Mouse (Mus musculus) midbrain, embryonic 12.5 days (tissue): ENCODE measurements around the gene Inhbe. TPM values are rescaled to one million over a fixed set of nuclear protein-coding genes. Genes with fewer than 3 reads are reported as not detected.
"Not testable (repeated sequence)": the region's sequence is repeated elsewhere in the genome, so short reads cannot be mapped to it uniquely, and the experiment has no call there.

Source experiments
- ATAC-seq: fragments of 200-750 bp; cut with Nextera tagmentation; 2 replicates; pipeline ENCODE4 v1.8.0; 2017; ENCODE audit warnings: low read depth, moderate TSS enrichment, moderate library complexity; ENCODE audit not compliant: low FRiP score
- H3K27ac ChIP-seq: fragments of 300-500 bp; sonication (generic); replicated peaks from 2 replicates; pipeline ENCODE4 v1.5.1; 2016; ENCODE audit warnings: mild to moderate bottlenecking
- H3K27me3 ChIP-seq: fragments of 300-500 bp; sonication (generic); 2 replicates; pipeline ENCODE4 v1.6.1; 2016; ENCODE audit warnings: mild to moderate bottlenecking
- H3K36me3 ChIP-seq: fragments of 300-500 bp; sonication (generic); 2 replicates; pipeline ENCODE4 v1.6.1; 2016
- H3K4me1 ChIP-seq: fragments of 300-500 bp; sonication (generic); 2 replicates; pipeline ENCODE4 v1.6.1; 2016
- H3K4me2 ChIP-seq: fragments of 300-500 bp; sonication (generic); replicated peaks from 2 replicates; pipeline ENCODE4 v1.6.1; 2016; ENCODE audit warnings: mild to moderate bottlenecking, moderate library complexity
- H3K4me3 ChIP-seq: fragments of 300-500 bp; sonication (generic); 2 replicates; pipeline ENCODE4 v1.5.1; 2016; ENCODE audit warnings: mild to moderate bottlenecking
- H3K9ac ChIP-seq: fragments of 300-500 bp; sonication (generic); replicated peaks from 2 replicates; pipeline ENCODE4 v1.6.1; 2016; ENCODE audit warnings: mild to moderate bottlenecking, moderate library complexity
- H3K9me3 ChIP-seq: fragments of 300-500 bp; sonication (generic); 2 replicates; pipeline ENCODE4 v1.6.1; 2016; ENCODE audit warnings: mild to moderate bottlenecking
- WGBS: fragments of 180-500 bp; shearing (Covaris S2); methylation state at CpG from one replicate; pipeline ENCODE4 v1.1.7; 2016; 5-methylcytosine and 5-hydroxymethylcytosine counted together
- polyA plus RNA-seq: library from polyadenylated mRNA; unstranded; fragments of >200 nt; fragmentation: Nextera tagmentation; extraction: Ambion mirVana; gene quantifications from 2 replicates; pipeline ENCODE4 v1.2.1, GENCODE M21; 2016

The Inhbe gene
- polyA plus RNA-seq, 1 experiment from 2014 or later, result not detected

DNA sequence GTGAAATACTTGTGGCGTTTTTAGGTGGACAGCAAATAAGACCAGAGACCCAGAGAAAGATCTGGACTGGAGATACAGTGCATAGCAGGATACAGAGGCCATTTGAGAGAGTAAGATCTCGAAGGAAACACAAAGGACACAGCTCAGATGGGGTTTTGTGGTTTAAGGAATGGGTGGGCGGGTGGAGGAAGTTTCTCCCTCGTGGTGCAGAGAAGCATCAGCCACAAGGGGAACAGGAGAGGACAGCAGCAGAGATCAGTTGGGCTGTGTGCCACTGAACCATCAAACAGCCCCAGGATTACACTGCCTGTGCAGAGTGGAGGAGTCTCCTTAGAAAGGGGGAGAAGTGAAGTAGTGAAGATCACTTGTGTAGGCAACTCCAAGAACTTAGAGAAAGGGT lies 36.2 kb downstream of the Inhbe start:
- WGBS, result 49% methylated on average over 4 of the region's 4 CpGs

DNA sequence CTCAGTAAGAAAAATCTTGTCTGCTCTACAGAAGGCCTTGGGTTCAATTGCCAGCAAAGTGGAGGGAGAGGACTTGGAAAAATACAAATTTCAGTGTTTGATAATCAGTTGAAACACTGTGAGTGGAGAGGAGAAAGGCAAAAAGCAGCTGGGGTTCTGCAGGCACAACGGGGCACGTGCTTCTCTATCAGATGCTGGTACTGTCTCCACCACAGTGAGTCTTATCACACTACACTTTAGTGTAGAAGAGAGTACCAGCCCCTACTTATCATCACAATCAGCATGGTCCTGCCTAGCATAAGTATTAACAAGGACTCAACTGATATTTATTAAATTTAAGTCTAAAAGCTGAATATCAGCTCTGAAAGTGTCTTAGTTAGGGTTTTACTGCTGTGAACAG lies 36.9 kb downstream of the Inhbe start:
- H3K27ac ChIP-seq, result no peak overlapping the region
- H3K4me3 ChIP-seq, result no peak overlapping the region
- 73% methylated on average over 2 of the region's 2 CpGs for WGBS
- no peak overlapping the region for H3K9ac ChIP-seq
- H3K9me3 ChIP-seq, result no peaks in the 10 kb centered on the region
- no peaks in the 10 kb centered on the region for H3K36me3 ChIP-seq
- no peak for ATAC-seq
- H3K4me2 ChIP-seq, result no peak overlapping the region
- no peaks in the 10 kb centered on the region for H3K4me1 ChIP-seq
- peaks cover 13% of the 10 kb centered on the region for H3K27me3 ChIP-seq

More for the DNA sequence above, 36.2 kb downstream of the Inhbe start:
- no peaks in the 10 kb centered on the region for H3K4me1 ChIP-seq
- no peaks in the 10 kb centered on the region for H3K36me3 ChIP-seq
- no peak for ATAC-seq
- H3K27ac ChIP-seq, result no peak overlapping the region
- H3K4me2 ChIP-seq, result no peak overlapping the region
- H3K9me3 ChIP-seq, result no peaks in the 10 kb centered on the region
- no peak overlapping the region for H3K4me3 ChIP-seq
- peaks cover 20% of the 10 kb centered on the region for H3K27me3 ChIP-seq
- H3K9ac ChIP-seq, result no peak overlapping the region

DNA sequence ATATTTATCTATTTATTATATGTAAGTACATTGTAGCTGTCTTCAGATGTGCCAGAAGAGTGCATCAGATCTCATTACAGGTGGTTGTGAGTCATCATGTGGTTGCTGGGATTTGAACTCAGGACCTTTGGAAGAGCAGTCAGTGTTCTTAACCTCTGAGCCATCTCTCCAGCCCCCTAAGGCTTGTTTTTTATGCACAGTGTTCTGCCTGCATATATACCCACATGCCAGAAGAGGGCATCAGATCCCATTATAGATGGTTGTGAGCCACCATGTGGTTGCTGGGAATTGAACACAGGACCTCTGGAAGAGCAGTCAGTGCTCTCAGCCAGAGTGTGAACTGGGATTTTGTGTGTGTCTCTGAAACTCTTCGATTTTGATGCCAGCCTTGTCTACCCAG lies 39.3 kb downstream of the Inhbe start:
- H3K4me2 ChIP-seq, H3K9ac ChIP-seq, H3K4me3 ChIP-seq, H3K9me3 ChIP-seq, ATAC-seq, H3K27ac ChIP-seq, H3K36me3 ChIP-seq, H3K27me3 ChIP-seq: not testable (repeated sequence)
- H3K4me1 ChIP-seq, result peaks cover 12% of the 10 kb centered on the region
- WGBS, result 80% methylated on average over 1 of the region's 1 CpGs

DNA sequence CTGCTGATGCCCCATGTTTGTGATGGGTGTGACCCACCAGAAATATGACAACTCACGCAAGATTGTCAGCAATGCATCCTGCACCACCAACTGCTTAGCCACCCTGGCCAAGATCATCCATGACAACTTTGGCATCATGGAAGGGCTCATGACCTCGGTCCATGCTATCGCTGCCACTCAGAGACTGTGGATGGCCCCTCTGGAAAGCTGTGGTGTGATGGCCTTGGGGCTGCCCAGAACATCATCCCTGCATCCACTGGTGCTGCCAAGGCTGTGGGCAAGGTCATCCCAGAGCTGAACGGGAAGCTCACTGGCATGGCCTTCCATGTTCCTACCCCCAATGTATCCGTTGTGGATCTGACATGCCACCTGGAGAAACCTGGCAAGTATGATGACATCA lies 40.7 kb downstream of the Inhbe start:
- not testable (repeated sequence) for H3K27me3 ChIP-seq, H3K4me3 ChIP-seq, H3K9ac ChIP-seq, ATAC-seq, H3K9me3 ChIP-seq, H3K27ac ChIP-seq, H3K4me2 ChIP-seq
- peaks cover 11% of the 10 kb centered on the region for H3K36me3 ChIP-seq
- WGBS, result 93% methylated on average over 5 of the region's 5 CpGs
- H3K4me1 ChIP-seq, result peaks cover 13% of the 10 kb centered on the region

DNA sequence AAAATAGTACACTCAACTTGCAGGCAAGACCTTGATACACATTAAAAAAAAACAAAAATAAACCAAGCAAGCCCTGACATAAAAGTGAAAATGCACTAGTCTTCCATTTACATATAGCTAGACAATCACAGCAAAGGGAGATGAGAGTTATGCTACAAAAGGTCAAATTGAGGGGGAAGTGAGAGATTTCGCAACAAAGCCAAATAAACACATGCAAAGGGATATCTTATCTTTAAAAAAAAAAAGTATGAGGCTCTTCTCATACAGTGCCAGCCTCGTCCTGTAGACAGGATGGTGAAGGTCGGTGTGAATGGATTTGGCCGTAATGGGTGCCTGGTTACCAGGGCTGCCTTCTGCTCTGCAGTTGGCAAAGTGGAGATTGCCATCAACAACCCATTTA lies 41.4 kb downstream of the Inhbe start:
- H3K4me3 ChIP-seq, result no peak overlapping the region
- no peak overlapping the region for H3K4me2 ChIP-seq
- no peak for ATAC-seq
- no peaks in the 10 kb centered on the region for H3K27me3 ChIP-seq
- H3K9ac ChIP-seq, result no peak overlapping the region
- H3K27ac ChIP-seq, result no peak overlapping the region
- no peaks in the 10 kb centered on the region for H3K9me3 ChIP-seq
- WGBS, result 79% methylated on average over 4 of the region's 4 CpGs
- H3K4me1 ChIP-seq, result peaks cover 13% of the 10 kb centered on the region
- H3K36me3 ChIP-seq, result peaks cover 18% of the 10 kb centered on the region

DNA sequence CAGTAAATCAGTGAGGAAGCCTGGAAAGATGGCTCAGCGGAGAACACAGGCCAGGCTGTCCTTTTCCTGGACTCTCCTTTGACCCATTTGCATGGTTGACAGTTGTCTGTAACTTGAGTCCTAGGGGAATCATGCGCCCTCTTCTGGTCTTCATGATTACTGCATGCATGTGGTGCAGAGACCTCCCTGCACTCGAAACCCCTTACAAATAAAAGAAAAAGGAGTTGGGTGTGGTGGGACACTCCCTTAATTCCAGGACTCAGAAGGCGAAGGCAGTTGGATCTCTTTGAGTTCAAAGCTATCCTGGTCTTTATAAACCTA lies 41.9 kb downstream of the Inhbe start:
- Histone ChIP-seq H3K9ac (peak overlapping the region; percentile 83), H3K27me3 (no peaks in the 10 kb centered on the region), H3K9me3 (no peaks in the 10 kb centered on the region), H3K4me1 (peaks cover 13% of the 10 kb centered on the region), H3K36me3 (peaks cover 23% of the 10 kb centered on the region), H3K27ac (peak overlapping the region; percentile 70), H3K4me2 (peak overlapping the region; percentile 67), H3K4me3 (peak overlapping the region; percentile 80)
- ATAC-seq, result peak; percentile 53
- 2% methylated on average over 4 of the region's 4 CpGs for WGBS

DNA sequence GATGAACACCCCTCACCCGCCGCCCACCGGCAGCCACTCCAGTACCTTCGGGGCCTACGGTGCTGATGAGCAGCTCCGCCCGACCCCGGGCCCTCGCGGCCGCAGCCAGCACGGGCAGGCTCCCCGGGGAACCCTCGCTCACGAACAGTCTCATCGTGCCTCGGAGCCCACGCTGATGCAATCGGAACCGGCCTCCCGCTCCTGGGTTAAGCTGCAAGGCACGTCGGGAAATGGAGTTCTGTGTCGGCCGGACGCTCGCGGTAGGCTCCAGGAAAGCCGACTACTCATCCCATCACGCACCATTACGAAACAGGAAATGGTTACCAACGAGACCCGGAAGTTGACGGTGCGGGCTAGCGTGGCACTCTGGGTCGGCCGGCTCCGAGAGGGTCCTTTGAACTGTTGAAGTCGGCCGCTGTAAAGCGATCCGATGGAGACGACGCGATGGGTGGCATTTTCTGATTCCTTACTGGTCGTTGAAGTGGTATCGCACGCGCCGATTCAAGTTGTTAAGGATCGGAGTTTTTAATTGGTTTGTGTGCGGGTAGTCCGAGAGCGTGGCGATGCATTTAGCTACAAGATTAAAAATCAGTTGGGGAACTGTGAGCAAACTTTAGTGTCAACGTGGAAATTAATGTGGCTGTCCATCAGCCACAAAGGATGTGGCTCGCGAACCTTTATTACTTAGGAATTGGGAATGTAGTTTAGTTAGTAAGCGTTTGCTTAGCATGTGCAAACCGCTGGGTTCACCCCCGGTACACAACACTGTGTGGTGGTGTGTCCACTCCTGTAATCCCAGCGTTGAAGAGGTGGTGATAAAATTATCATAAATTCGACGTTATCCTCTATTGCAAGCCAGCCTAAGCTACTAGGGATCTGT lies 42.5 kb downstream of the Inhbe start, which contains the start of gene Mars:
Mars (minus strand) TSS at position 311 of the 880 bp plus-strand sequence.
- Histone ChIP-seq H3K4me2 (peak within 1 kb of the TSS; percentile 67), H3K4me1 (peaks cover 13% of the 10 kb centered on the region), H3K27ac (peak within 1 kb of the TSS; percentile 70), H3K9ac (peak within 1 kb of the TSS; percentile 83), H3K27me3 (no peaks in the 10 kb centered on the region), H3K9me3 (no peaks in the 10 kb centered on the region), H3K36me3 (peaks cover 29% of the 10 kb centered on the region), H3K4me3 (peak within 1 kb of the TSS; percentile 80)
- peak; percentile 94 for ATAC-seq
- WGBS, result under 1% methylated on average over 65 of the region's 65 CpGs

DNA sequence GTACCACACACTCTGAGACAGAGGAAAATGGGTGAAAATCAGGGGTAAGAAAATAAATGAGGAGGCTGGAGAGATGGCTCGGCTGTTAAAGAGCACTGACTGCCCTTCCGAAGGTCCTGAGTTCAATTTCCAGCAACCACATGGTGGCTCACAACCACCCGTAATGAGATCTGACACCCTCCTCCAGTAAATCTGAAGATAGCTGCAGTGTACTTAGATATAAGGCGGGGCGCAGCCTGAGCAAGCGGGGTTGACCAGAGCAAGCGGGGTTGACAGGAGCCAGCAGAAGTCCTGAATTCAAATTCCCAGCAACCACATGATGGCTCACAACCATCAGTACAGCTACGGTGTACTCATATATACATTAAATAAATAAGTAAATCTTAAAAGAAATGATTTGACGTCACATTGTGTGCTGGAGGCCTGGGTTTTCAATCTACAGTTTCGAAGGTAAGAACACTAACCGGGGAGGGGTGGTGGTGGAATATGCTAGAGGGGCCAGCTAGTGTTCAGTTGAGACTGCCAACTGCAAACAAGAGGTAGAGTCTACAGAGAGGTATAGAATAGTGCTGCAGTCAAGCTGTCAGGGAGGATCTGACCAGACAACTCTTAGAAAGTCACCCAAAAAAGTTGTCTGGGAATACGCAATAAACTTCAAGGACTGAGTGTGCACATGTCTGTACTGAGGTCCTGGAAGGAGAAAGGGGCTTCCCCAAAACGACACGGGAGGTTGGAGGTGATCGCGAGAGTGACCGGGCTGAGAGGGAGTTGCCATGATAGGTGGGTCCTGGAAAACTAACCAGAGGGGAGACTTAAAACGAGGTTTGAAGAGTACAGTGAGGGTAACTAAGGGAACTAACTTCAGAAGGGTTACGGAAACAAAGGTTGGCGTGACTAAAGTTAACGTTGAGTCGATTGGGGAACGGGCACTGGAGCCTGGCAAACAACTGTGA lies 43.4 kb downstream of the Inhbe start:
- Histone ChIP-seq H3K9me3 (no peaks in the 10 kb centered on the region), H3K4me3 (peak overlapping the region; percentile 80), H3K4me2 (peak overlapping the region; percentile 67), H3K27me3 (no peaks in the 10 kb centered on the region), H3K9ac (peak overlapping the region; percentile 83), H3K4me1 (peaks cover 13% of the 10 kb centered on the region), H3K27ac (peak overlapping the region; percentile 70), H3K36me3 (peaks cover 38% of the 10 kb centered on the region)
- peak; percentile 42 for ATAC-seq
- WGBS, result 37% methylated on average over 23 of the region's 23 CpGs

DNA sequence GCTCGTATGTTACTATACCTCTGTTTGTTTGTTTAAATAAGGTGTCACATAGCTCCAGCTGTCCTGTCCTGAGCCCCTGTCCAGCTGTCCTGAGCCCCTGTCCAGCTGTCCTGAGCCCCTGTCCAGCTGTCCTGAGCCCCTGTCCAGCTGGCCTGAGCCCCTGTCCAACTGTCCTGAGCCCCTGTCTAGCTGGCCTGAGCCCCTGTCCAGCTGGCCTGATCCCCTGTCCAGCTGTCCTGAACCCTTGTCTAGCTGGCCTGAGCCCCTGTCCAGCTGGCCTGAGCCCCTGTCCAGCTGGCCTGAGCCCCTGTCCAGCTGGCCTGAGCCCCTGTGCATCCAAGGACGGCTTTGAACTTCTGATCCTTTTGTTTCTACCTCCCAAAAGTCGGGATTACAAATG lies 45.0 kb downstream of the Inhbe start:
- H3K27ac ChIP-seq, H3K9me3 ChIP-seq, H3K4me3 ChIP-seq, H3K27me3 ChIP-seq, H3K9ac ChIP-seq, H3K4me2 ChIP-seq, ATAC-seq: not testable (repeated sequence)
- peaks cover 54% of the 10 kb centered on the region for H3K36me3 ChIP-seq
- WGBS, result 86% methylated on average over 3 of the region's 3 CpGs
- H3K4me1 ChIP-seq, result peaks cover 13% of the 10 kb centered on the region

DNA sequence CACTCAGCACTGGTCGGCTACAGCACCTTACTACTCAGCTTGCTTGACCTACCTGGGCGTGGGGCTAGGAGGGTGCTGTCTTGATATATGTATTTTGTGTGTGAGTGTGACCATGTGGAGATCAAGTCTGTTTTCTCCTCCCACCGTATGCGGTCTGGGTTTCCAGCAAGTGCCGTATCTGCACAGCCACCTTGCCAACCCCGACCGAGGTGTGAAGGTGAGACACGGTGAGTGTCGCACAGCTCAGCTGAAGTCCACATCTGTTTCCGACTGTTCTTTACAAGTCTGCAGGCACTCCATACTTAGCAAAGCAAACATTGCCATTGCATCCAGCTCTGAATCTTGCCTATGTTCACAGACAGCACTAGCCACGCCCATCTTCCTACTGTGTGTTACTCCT lies 51.1 kb downstream of the Inhbe start:
- no peaks in the 10 kb centered on the region for H3K27me3 ChIP-seq
- no peak for ATAC-seq
- no peaks in the 10 kb centered on the region for H3K4me1 ChIP-seq
- no peak overlapping the region for H3K4me3 ChIP-seq
- no peak overlapping the region for H3K27ac ChIP-seq
- no peak overlapping the region for H3K9ac ChIP-seq
- WGBS, result 94% methylated on average over 11 of the region's 11 CpGs
- peaks cover 99% of the 10 kb centered on the region for H3K36me3 ChIP-seq
- H3K9me3 ChIP-seq, result no peaks in the 10 kb centered on the region
- H3K4me2 ChIP-seq, result no peak overlapping the region

DNA sequence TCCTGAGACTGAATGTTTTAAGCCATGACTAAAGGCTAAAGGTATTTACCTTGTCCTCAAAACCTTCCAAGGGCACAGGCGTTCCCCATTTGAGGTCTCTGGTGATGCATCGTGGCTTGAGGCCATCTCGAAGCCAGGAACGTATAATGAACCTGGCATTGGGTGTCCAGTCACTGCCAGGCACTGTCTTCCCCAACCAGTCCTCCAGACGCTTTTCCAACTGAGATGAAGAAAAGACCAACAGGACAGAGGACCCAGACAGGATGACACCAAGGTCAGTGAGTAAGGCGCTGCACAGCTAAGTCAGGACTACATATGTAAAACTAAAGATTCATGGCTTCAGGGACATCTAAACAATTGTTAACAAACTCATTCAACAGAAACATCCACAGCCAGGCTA lies 53.9 kb downstream of the Inhbe start:
- no peak for ATAC-seq
- WGBS, result 93% methylated on average over 6 of the region's 6 CpGs
- Histone ChIP-seq H3K9me3 (no peaks in the 10 kb centered on the region), H3K27me3 (no peaks in the 10 kb centered on the region), H3K27ac (no peak overlapping the region), H3K4me2 (no peak overlapping the region), H3K4me1 (no peaks in the 10 kb centered on the region), H3K36me3 (peaks cover 99% of the 10 kb centered on the region), H3K9ac (no peak overlapping the region), H3K4me3 (no peak overlapping the region)
